Mouse (Mus musculus): ENCODE measurements around the gene Col4a3.
A peak's percentile ranks its signal among the peaks of the same experiment; 100 is the strongest.

Gene Col4a3

GRCm38 (mm10) chr1:82608646-82609262, 22.0 kb downstream of the Col4a3 start:
- no peak for DNase-seq

- no peak for DNase-seq
Observed at GRCm38 (mm10) chr1:82612061-82612660, 25.4 kb downstream of the Col4a3 start.

- peak in 1 of 2 experiments; percentile 76 for DNase-seq
Observed at GRCm38 (mm10) chr1:82618001-82618400, 31.3 kb downstream of the Col4a3 start.

GRCm38 (mm10) chr1:82618592-82618991, 31.9 kb downstream of the Col4a3 start:
- peak; percentile 71 to 82 for DNase-seq

- DNase-seq = no peak
Observed at GRCm38 (mm10) chr1:82619981-82620380, 33.3 kb downstream of the Col4a3 start.

GRCm38 (mm10) chr1:82624934-82625333, 38.2 kb downstream of the Col4a3 start:
- no peak for DNase-seq

- DNase-seq = no peak
Observed at GRCm38 (mm10) chr1:82625474-82625873, 38.8 kb downstream of the Col4a3 start.

- DNase-seq = no peak
Observed at GRCm38 (mm10) chr1:82627652-82628051, 40.9 kb downstream of the Col4a3 start.

- no peak for DNase-seq
Observed at GRCm38 (mm10) chr1:82629495-82629894, 42.8 kb downstream of the Col4a3 start.

GRCm38 (mm10) chr1:82631169-82631792, 44.6 kb downstream of the Col4a3 start:
- no peak for DNase-seq

- peak; percentile 96 to 97 for DNase-seq
Observed at GRCm38 (mm10) chr1:82634545-82635253, 48.0 kb downstream of the Col4a3 start.

GRCm38 (mm10) chr1:82635254-82635620, 48.5 kb downstream of the Col4a3 start:
- no peak for DNase-seq

- DNase-seq = peak; percentile 50 to 63
Observed at GRCm38 (mm10) chr1:82636321-82636720, 49.6 kb downstream of the Col4a3 start.

- DNase-seq = no peak
Observed at GRCm38 (mm10) chr1:82637414-82637813, 50.7 kb downstream of the Col4a3 start.

GRCm38 (mm10) chr1:82638428-82638827, 51.7 kb downstream of the Col4a3 start:
- no peak for DNase-seq

GRCm38 (mm10) chr1:82641316-82641987, 54.7 kb downstream of the Col4a3 start:
- peak; percentile 56 to 72 for DNase-seq

- no peak for DNase-seq
Observed at GRCm38 (mm10) chr1:82647989-82648388, 61.3 kb downstream of the Col4a3 start.

GRCm38 (mm10) chr1:82650868-82651267, 64.1 kb downstream of the Col4a3 start:
- no peak for DNase-seq

- DNase-seq = no peak
Observed at GRCm38 (mm10) chr1:82654046-82654445, 67.3 kb downstream of the Col4a3 start.

GRCm38 (mm10) chr1:82656452-82656851, 69.7 kb downstream of the Col4a3 start:
- no peak for DNase-seq

GRCm38 (mm10) chr1:82662269-82662668, 75.5 kb downstream of the Col4a3 start:
- DNase-seq = no peak

GRCm38 (mm10) chr1:82663522-82663921, 76.8 kb downstream of the Col4a3 start:
- no peak for DNase-seq

- DNase-seq = no peak
Observed at GRCm38 (mm10) chr1:82686328-82686727, 99.6 kb downstream of the Col4a3 start.

All from kidney, adult 8-10 months (tissue).